Comparison of ENCODE assay signal across 22 mouse cellular contexts in the genomic region with DNA sequence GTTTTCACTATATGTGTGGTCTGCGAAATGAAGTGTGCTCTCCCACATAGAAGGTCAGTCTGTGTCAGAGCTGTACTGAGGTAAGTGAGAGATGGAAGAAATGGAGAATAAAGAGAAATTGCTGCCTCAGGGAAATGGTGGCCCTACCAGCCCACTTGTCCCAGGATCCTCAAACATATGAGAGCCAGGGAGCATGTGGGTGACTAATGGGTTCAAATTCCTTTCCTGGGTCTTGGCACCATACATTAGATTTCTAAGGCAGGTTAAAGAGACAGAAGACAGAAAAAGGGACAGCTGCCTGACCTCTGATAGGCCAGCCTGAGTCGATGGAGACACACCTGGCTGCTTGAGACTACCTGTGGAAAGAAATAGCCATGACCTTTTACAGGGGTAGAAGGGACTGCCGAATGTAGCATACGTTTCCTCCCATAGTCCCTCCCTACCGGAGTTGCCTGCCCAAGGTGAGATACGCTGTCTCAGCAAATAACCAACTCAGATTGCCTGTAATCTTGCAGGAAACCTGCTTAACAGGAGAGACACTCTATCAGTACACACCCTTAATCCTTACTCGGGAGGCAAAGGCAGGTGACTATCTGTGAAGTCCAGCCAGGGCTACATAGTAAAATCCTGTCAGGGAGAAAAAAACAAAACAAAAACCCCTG.
"Had no signal": no experiment of that assay in that cellular context is flagged by ENCODE, and none has a peak within 500 bp of the region (broad histone marks: within the 10 kb centered on the region; RNA-seq: fewer than 3 reads in every experiment).

No protein-coding gene starts in this region.

- H3K27me3 ChIP-seq: neural tube, embryonic 12.5 days; stomach, embryonic 15.5 days had no signal

- H3K4me3 ChIP-seq: layer of hippocampus, adult 2 months; limb, embryonic 10.5 days; limb, embryonic 13.5 days; neural tube, embryonic 12.5 days; neural tube, embryonic 15.5 days; stomach, embryonic 15.5 days had no signal

- H3K27ac ChIP-seq: layer of hippocampus, adult 2 months; limb, embryonic 10.5 days; limb, embryonic 13.5 days; neural tube, embryonic 12.5 days; neural tube, embryonic 15.5 days; stomach, embryonic 15.5 days had no signal

- DNase-seq: kidney, adult 18-20 months; kidney, adult 9 months; kidney, postnatal 14 days; kidney, postnatal 4 days; layer of hippocampus, adult 9-11 months; lung, adult 2 months; lung, postnatal 14 days; lung, postnatal 4 days; midbrain, embryonic 14.5 days; right cerebral cortex, adult 18-20 months; right cerebral cortex, postnatal 14 days; right cerebral cortex, postnatal 4 days; spleen, adult 18-20 months; thymus, adult 2 months; thymus, postnatal 14 days had no signal

- H3K9ac ChIP-seq: limb, embryonic 13.5 days; neural tube, embryonic 12.5 days; neural tube, embryonic 15.5 days; stomach, embryonic 15.5 days had no signal

- H3K4me1 ChIP-seq: limb, embryonic 10.5 days; limb, embryonic 13.5 days; neural tube, embryonic 12.5 days; neural tube, embryonic 15.5 days; stomach, embryonic 15.5 days had no signal

- H3K36me3 ChIP-seq: limb, embryonic 10.5 days; limb, embryonic 13.5 days; neural tube, embryonic 12.5 days; neural tube, embryonic 15.5 days; stomach, embryonic 15.5 days had no signal

- H3K4me2 ChIP-seq: limb, embryonic 13.5 days; midbrain, embryonic 11.5 days; neural tube, embryonic 12.5 days; neural tube, embryonic 15.5 days; stomach, embryonic 15.5 days had no signal

- H3K9me3 ChIP-seq: limb, embryonic 10.5 days; limb, embryonic 13.5 days; neural tube, embryonic 12.5 days; neural tube, embryonic 15.5 days; stomach, embryonic 15.5 days had no signal
